Comparison of ENCODE assay signal across 14 mouse cellular contexts in genomic region chr2:14199621-14200020, GRCm38 (mm10). TPM values are rescaled to one million over a fixed set of nuclear protein-coding genes. Genes with fewer than 3 reads are reported as not detected.
A peak's percentile ranks its signal among the peaks of the same experiment; 100 is the strongest.
DNase-seq lines count a peak whose midpoint lies in the region; ATAC-seq lines count a peak whose summit lies in the region.
"Had no signal": no experiment of that assay in that cellular context is flagged by ENCODE, and none has a peak within 500 bp of the region (broad histone marks: within the 10 kb centered on the region; RNA-seq: fewer than 3 reads in every experiment).

No protein-coding gene starts in this region.

- H3K9me3 ChIP-seq in heart, embryonic 11.5 days (replicated peaks; ENCODE audit: control insufficient read depth, low read length), result no peaks in the 10 kb centered on the region
- H3K9me3 ChIP-seq: embryonic facial prominence, embryonic 10.5 days; forebrain, embryonic 10.5 days; heart, embryonic 13.5 days had no signal

- H3K36me3 ChIP-seq in heart, embryonic 11.5 days (ENCODE audit: control insufficient read depth, insufficient read depth, low read length), result no peaks in the 10 kb centered on the region
- H3K36me3 ChIP-seq: embryonic facial prominence, embryonic 10.5 days; forebrain, embryonic 10.5 days; heart, embryonic 13.5 days had no signal

- ATAC-seq in heart, embryonic 11.5 days (replicated peaks; ENCODE audit: insufficient number of reproducible peaks, low FRiP score, low TSS enrichment), result no peak
- ATAC-seq in inflammation-experienced regulatory T-cells, adult 6 months, result no peak

- no peak overlapping the region for H3K9ac ChIP-seq in heart, embryonic 11.5 days (ENCODE audit: low read depth, low read length)
- H3K9ac ChIP-seq: heart, embryonic 13.5 days had no signal

- peak; percentile 32 for DNase-seq in heart, postnatal 4 days
- DNase-seq in 416B (ENCODE audit: low read depth), result peak; percentile 42
- DNase-seq in cerebellum, adult 11 months, result peak; percentile 58
- DNase-seq in gastrocnemius, adult 8-10 months (ENCODE audit: low spot score in 2 of 2), result peak; percentile 63 to 82
- no peak for DNase-seq in spleen, postnatal 10 days (ENCODE audit: low spot score in 2 of 2)
- no peak for DNase-seq in neural tube, embryonic 10.5 days (ENCODE audit: extremely low spot score, low spot score)
- DNase-seq: retina, postnatal 1 day had no signal

- no peak overlapping the region for H3K4me2 ChIP-seq in heart, embryonic 11.5 days
- H3K4me2 ChIP-seq: heart, embryonic 13.5 days had no signal

- no peaks in the 10 kb centered on the region for H3K27me3 ChIP-seq in heart, embryonic 11.5 days (ENCODE audit: control insufficient read depth, insufficient read depth, low read length)
- H3K27me3 ChIP-seq: CH12.LX; heart, embryonic 13.5 days had no signal

- no peaks in the 10 kb centered on the region for H3K4me1 ChIP-seq in heart, embryonic 11.5 days (ENCODE audit: control insufficient read depth, insufficient read depth, low read length)
- H3K4me1 ChIP-seq: embryonic facial prominence, embryonic 10.5 days; forebrain, embryonic 10.5 days; heart, embryonic 13.5 days had no signal

- WGBS in heart, embryonic 11.5 days (ENCODE audit: insufficient replicate concordance), result 40% methylated on average over 2 of the region's 2 CpGs

- H3K4me3 ChIP-seq in heart, embryonic 11.5 days (ENCODE audit: low read depth, low read length), result no peak overlapping the region
- H3K4me3 ChIP-seq: embryonic facial prominence, embryonic 10.5 days; forebrain, embryonic 10.5 days; heart, embryonic 13.5 days had no signal

- no peak overlapping the region for H3K27ac ChIP-seq in heart, embryonic 11.5 days (ENCODE audit: low read depth, low read length)
- H3K27ac ChIP-seq: embryonic facial prominence, embryonic 10.5 days; forebrain, embryonic 10.5 days; heart, embryonic 13.5 days had no signal

RNA-seq across cellular contexts. Expression of gene Tmem236, which starts 25.3 kb away (rescaled TPM):
- total RNA-seq in heart, postnatal 4 days (2021), result under 1 TPM; 0.21 to 0.25 TPM
- polyA plus RNA-seq in heart, embryonic 11.5 days (2014; fragmentation: Nextera tagmentation; extraction: Ambion mirVana), result 0.07 TPM in 1 of 2 replicates, not detected in the other
- total RNA-seq in gastrocnemius, adult 8-10 months (2022), result under 1 TPM; 0.07 to 0.31 (median 0.20) TPM
- not detected for polyA plus RNA-seq in inflammation-experienced regulatory T-cells, adult 6 months (2017; shearing (Covaris generic))
- total RNA-seq: liver, adult 2 months had no signal
- polyA plus RNA-seq: embryonic facial prominence, embryonic 10.5 days; forebrain, embryonic 10.5 days; liver, adult 2 months had no signal

RNA-seq across cellular contexts. Expression of gene Mrc1, which starts 29.6 kb away (rescaled TPM):
- 10 to 100 TPM in 1 of 2 experiments, 1 to 10 TPM in 1; 9.0 to 11.1 TPM for total RNA-seq in heart, postnatal 4 days (2021)
- polyA plus RNA-seq in heart, embryonic 11.5 days (2014; fragmentation: Nextera tagmentation; extraction: Ambion mirVana), result 1.2 and 1.7 TPM in 2 replicates
- 1 to 10 TPM; 2.8 to 7.1 (median 4.1) TPM for total RNA-seq in gastrocnemius, adult 8-10 months (2022)
- polyA plus RNA-seq in inflammation-experienced regulatory T-cells, adult 6 months (2017; shearing (Covaris generic)), result under 1 TPM in 2 of 3 experiments, not detected in 1; 0.12 to 0.26 TPM

Comparison
In these comparisons a context has a peak if more than half of its experiments do, and no peak if none do; other contexts are left out.
1. DNase-seq: peak in heart, postnatal 4 days (single experiment), 416B (single experiment), cerebellum, adult 11 months (single experiment) and gastrocnemius, adult 8-10 months (2 of 2); none in spleen, postnatal 10 days (0 of 2) and neural tube, embryonic 10.5 days (single experiment).